Mouse (Mus musculus) urinary bladder, postnatal 14 days (tissue): ENCODE measurements around the gene Mydgf.

ENCODE experiments used
- DNase-seq: peaks from one replicate; pipeline ENCODE4 v3.0.0; 2021; ENCODE audit warnings: low spot score

Mydgf gene

GRCm38 (mm10) chr17:56183658-56184103, at the start of gene Mydgf:
Gene Mydgf (minus strand): TSS chr17:56183920.
- DNase-seq: peak; percentile 97

GRCm38 (mm10) chr17:56233389-56233788, 49.7 kb upstream of the Mydgf start:
- DNase-seq: no peak

GRCm38 (mm10) chr17:56229943-56230342, 46.2 kb upstream of the Mydgf start:
- DNase-seq: no peak

- no peak for DNase-seq
These were observed 42.8 kb upstream of the Mydgf start for GRCm38 (mm10) chr17:56226566-56226965.

GRCm38 (mm10) chr17:56224916-56225315, 41.2 kb upstream of the Mydgf start:
- DNase-seq: no peak

- DNase-seq: peak; percentile 55
These were observed 36.1 kb upstream of the Mydgf start for GRCm38 (mm10) chr17:56219805-56220204.

- DNase-seq: no peak
These were observed 35.5 kb upstream of the Mydgf start for GRCm38 (mm10) chr17:56219251-56219650.

- peak; percentile 89 for DNase-seq
These were observed 34.9 kb upstream of the Mydgf start, which contains the start of gene Dpp9 for GRCm38 (mm10) chr17:56218377-56219191. Gene Dpp9 (minus strand): TSS chr17:56218905.

GRCm38 (mm10) chr17:56217670-56218069, 34.0 kb upstream of the Mydgf start:
- DNase-seq: no peak

- DNase-seq: no peak
These were observed 30.5 kb upstream of the Mydgf start for GRCm38 (mm10) chr17:56214229-56214628.

- DNase-seq: no peak
These were observed 29.0 kb upstream of the Mydgf start for GRCm38 (mm10) chr17:56212676-56213075.

- no peak for DNase-seq
These were observed 27.4 kb upstream of the Mydgf start for GRCm38 (mm10) chr17:56211090-56211489.

- DNase-seq: no peak
These were observed 25.1 kb upstream of the Mydgf start for GRCm38 (mm10) chr17:56208821-56209220.

GRCm38 (mm10) chr17:56207963-56208530, 24.3 kb upstream of the Mydgf start:
- DNase-seq: no peak

GRCm38 (mm10) chr17:56206986-56207674, 23.4 kb upstream of the Mydgf start:
- no peak for DNase-seq

GRCm38 (mm10) chr17:56206276-56206884, 22.7 kb upstream of the Mydgf start:
- no peak for DNase-seq

GRCm38 (mm10) chr17:56203729-56204128, 20.0 kb upstream of the Mydgf start:
- DNase-seq: no peak

- DNase-seq: no peak
These were observed 18.8 kb upstream of the Mydgf start for GRCm38 (mm10) chr17:56202476-56202875.

- no peak for DNase-seq
These were observed 17.9 kb upstream of the Mydgf start for GRCm38 (mm10) chr17:56201642-56202041.

GRCm38 (mm10) chr17:56200586-56200985, 16.9 kb upstream of the Mydgf start:
- DNase-seq: no peak

GRCm38 (mm10) chr17:56196860-56197259, 13.1 kb upstream of the Mydgf start:
- DNase-seq: no peak

GRCm38 (mm10) chr17:56194765-56195164, 11.0 kb upstream of the Mydgf start:
- DNase-seq: no peak
